Mouse (Mus musculus): ENCODE measurements around the gene Eppin. TPM values are rescaled to one million over a fixed set of nuclear protein-coding genes. Genes with fewer than 3 reads are reported as not detected.
"Not testable (repeated sequence)": the region's sequence is repeated elsewhere in the genome, so short reads cannot be mapped to it uniquely, and the experiment has no call there.

Eppin gene
- not detected in 2 replicates for polyA plus RNA-seq (2015; fragmentation: Nextera tagmentation; extraction: Ambion mirVana)

GRCm38 (mm10) chr2:164593494-164593893 is at the start of gene Eppin:
Gene Eppin (minus strand): TSS chr2:164593594.
- H3K4me3 ChIP-seq (replicated peaks) = no peak within 1 kb of the TSS
- H3K36me3 ChIP-seq = no peaks in the 10 kb centered on the region
- H3K9ac ChIP-seq (replicated peaks) = no peak within 1 kb of the TSS
- H3K4me1 ChIP-seq (replicated peaks) = no peaks in the 10 kb centered on the region
- no peaks in the 10 kb centered on the region for H3K27me3 ChIP-seq
- WGBS = 77% methylated on average over 4 of the region's 4 CpGs
- ATAC-seq = no peak
- H3K4me2 ChIP-seq (replicated peaks) = no peak within 1 kb of the TSS
- no peak within 1 kb of the TSS for H3K27ac ChIP-seq
- no peaks in the 10 kb centered on the region for H3K9me3 ChIP-seq

GRCm38 (mm10) chr2:164641881-164642673 is 48.7 kb upstream of the Eppin start:
- no peak for ATAC-seq

GRCm38 (mm10) chr2:164641129-164641528 is 47.7 kb upstream of the Eppin start:
- Histone ChIP-seq H3K4me1 (replicated peaks) (no peaks in the 10 kb centered on the region), H3K4me3 (replicated peaks) (no peak overlapping the region), H3K9me3 (no peaks in the 10 kb centered on the region), H3K27ac (no peak overlapping the region), H3K27me3 (no peaks in the 10 kb centered on the region), H3K36me3 (no peaks in the 10 kb centered on the region), H3K4me2 (replicated peaks) (no peak overlapping the region), H3K9ac (replicated peaks) (no peak overlapping the region)
- ATAC-seq = no peak
- WGBS = 64% methylated on average over 7 of the region's 7 CpGs

More at GRCm38 (mm10) chr2:164641881-164642673, 48.7 kb upstream of the Eppin start:
- Histone ChIP-seq H3K4me1 (replicated peaks) (no peaks in the 10 kb centered on the region), H3K9me3 (no peaks in the 10 kb centered on the region), H3K27ac (no peak overlapping the region), H3K36me3 (no peaks in the 10 kb centered on the region), H3K4me3 (replicated peaks) (no peak overlapping the region), H3K27me3 (no peaks in the 10 kb centered on the region), H3K9ac (replicated peaks) (no peak overlapping the region), H3K4me2 (replicated peaks) (no peak overlapping the region)
- 78% methylated on average over 13 of the region's 13 CpGs for WGBS

- ATAC-seq = no peak
- H3K27ac ChIP-seq = no peak within 1 kb of the TSS
- H3K9me3 ChIP-seq = no peaks in the 10 kb centered on the region
- WGBS = 87% methylated on average over 3 of the region's 3 CpGs
- no peak within 1 kb of the TSS for H3K4me2 ChIP-seq (replicated peaks)
- H3K27me3 ChIP-seq = no peaks in the 10 kb centered on the region
- no peak within 1 kb of the TSS for H3K9ac ChIP-seq (replicated peaks)
- no peak within 1 kb of the TSS for H3K4me3 ChIP-seq (replicated peaks)
- no peaks in the 10 kb centered on the region for H3K36me3 ChIP-seq
- H3K4me1 ChIP-seq (replicated peaks) = no peaks in the 10 kb centered on the region
Measured at GRCm38 (mm10) chr2:164638696-164639095, 45.3 kb upstream of the Eppin start, which contains the start of gene Wfdc16. Gene Wfdc16 (minus strand): TSS chr2:164638796.

- ATAC-seq = no peak
- Histone ChIP-seq H3K9me3 (no peaks in the 10 kb centered on the region), H3K4me3 (replicated peaks) (no peak overlapping the region), H3K4me2 (replicated peaks) (no peak overlapping the region), H3K4me1 (replicated peaks) (no peaks in the 10 kb centered on the region), H3K27ac (no peak overlapping the region), H3K27me3 (no peaks in the 10 kb centered on the region), H3K9ac (replicated peaks) (no peak overlapping the region), H3K36me3 (no peaks in the 10 kb centered on the region)
- 76% methylated on average over 9 of the region's 9 CpGs for WGBS
Measured at GRCm38 (mm10) chr2:164635266-164635665, 41.9 kb upstream of the Eppin start.

- Histone ChIP-seq H3K27ac (no peak overlapping the region), H3K9ac (replicated peaks) (no peak overlapping the region), H3K4me1 (replicated peaks) (no peaks in the 10 kb centered on the region), H3K27me3 (no peaks in the 10 kb centered on the region), H3K36me3 (no peaks in the 10 kb centered on the region), H3K4me3 (replicated peaks) (no peak overlapping the region), H3K9me3 (no peaks in the 10 kb centered on the region), H3K4me2 (replicated peaks) (no peak overlapping the region)
- ATAC-seq = no peak
- WGBS = 84% methylated on average over 4 of the region's 4 CpGs
Measured at GRCm38 (mm10) chr2:164621775-164622174, 28.4 kb upstream of the Eppin start.

GRCm38 (mm10) chr2:164619050-164619449 is 25.7 kb upstream of the Eppin start:
- Histone ChIP-seq H3K4me1 (replicated peaks) (no peaks in the 10 kb centered on the region), H3K4me3 (replicated peaks) (no peak overlapping the region), H3K27ac (no peak overlapping the region), H3K4me2 (replicated peaks) (no peak overlapping the region), H3K9me3 (no peaks in the 10 kb centered on the region), H3K9ac (replicated peaks) (no peak overlapping the region), H3K36me3 (no peaks in the 10 kb centered on the region), H3K27me3 (no peaks in the 10 kb centered on the region)
- no peak for ATAC-seq
- 79% methylated on average over 5 of the region's 5 CpGs for WGBS

- Histone ChIP-seq H3K36me3 (no peaks in the 10 kb centered on the region), H3K9ac (replicated peaks) (no peak overlapping the region), H3K9me3 (no peaks in the 10 kb centered on the region), H3K27me3 (no peaks in the 10 kb centered on the region), H3K4me3 (replicated peaks) (no peak overlapping the region), H3K27ac (no peak overlapping the region), H3K4me1 (replicated peaks) (no peaks in the 10 kb centered on the region), H3K4me2 (replicated peaks) (no peak overlapping the region)
- ATAC-seq = no peak
- 90% methylated on average over 3 of the region's 3 CpGs for WGBS
Measured at GRCm38 (mm10) chr2:164615386-164615785, 22.0 kb upstream of the Eppin start.

- not testable (repeated sequence) for H3K27me3 ChIP-seq; H3K9me3 ChIP-seq; H3K36me3 ChIP-seq; H3K4me1 ChIP-seq (replicated peaks); H3K9ac ChIP-seq (replicated peaks); H3K27ac ChIP-seq; ATAC-seq; H3K4me3 ChIP-seq (replicated peaks); H3K4me2 ChIP-seq (replicated peaks)
- WGBS = 52% methylated on average over 8 of the region's 8 CpGs
Measured at GRCm38 (mm10) chr2:164613471-164613870, 20.1 kb upstream of the Eppin start, which contains the start of the genes Wfdc6b and Wfdc8. Gene Wfdc6b (plus strand): TSS chr2:164613522. Gene Wfdc8 (minus strand): TSS chr2:164613626.

GRCm38 (mm10) chr2:164608781-164609180 is 15.4 kb upstream of the Eppin start:
- Histone ChIP-seq H3K27ac (no peak overlapping the region), H3K27me3 (no peaks in the 10 kb centered on the region), H3K36me3 (no peaks in the 10 kb centered on the region), H3K4me3 (replicated peaks) (no peak overlapping the region), H3K9ac (replicated peaks) (no peak overlapping the region), H3K4me1 (replicated peaks) (no peaks in the 10 kb centered on the region), H3K9me3 (no peaks in the 10 kb centered on the region), H3K4me2 (replicated peaks) (no peak overlapping the region)
- no peak for ATAC-seq
- 85% methylated on average over 6 of the region's 6 CpGs for WGBS

GRCm38 (mm10) chr2:164604411-164604810 is 11.0 kb upstream of the Eppin start:
- no peak overlapping the region for H3K4me2 ChIP-seq (replicated peaks)
- H3K4me1 ChIP-seq (replicated peaks) = no peaks in the 10 kb centered on the region
- no peak overlapping the region for H3K27ac ChIP-seq
- no peaks in the 10 kb centered on the region; the same call in 1 of the 2 replicates for H3K9me3 ChIP-seq
- no peak for ATAC-seq
- no peaks in the 10 kb centered on the region for H3K27me3 ChIP-seq
- H3K4me3 ChIP-seq (replicated peaks) = no peak overlapping the region
- H3K36me3 ChIP-seq = no peaks in the 10 kb centered on the region
- WGBS = 94% methylated on average over 8 of the region's 8 CpGs
- H3K9ac ChIP-seq (replicated peaks) = no peak overlapping the region

- Histone ChIP-seq H3K36me3 (no peaks in the 10 kb centered on the region), H3K4me1 (replicated peaks) (no peaks in the 10 kb centered on the region), H3K9me3 (no peaks in the 10 kb centered on the region; the same call in 1 of the 2 replicates), H3K4me3 (replicated peaks) (no peak overlapping the region), H3K27ac (no peak overlapping the region), H3K9ac (replicated peaks) (no peak overlapping the region), H3K4me2 (replicated peaks) (no peak overlapping the region), H3K27me3 (no peaks in the 10 kb centered on the region)
- no peak for ATAC-seq
- 94% methylated on average over 3 of the region's 3 CpGs for WGBS
Measured at GRCm38 (mm10) chr2:164603482-164603881, 10.1 kb upstream of the Eppin start.

Data from midbrain, embryonic 13.5 days (tissue).